Mouse (Mus musculus) kidney, adult 2 months (tissue): ENCODE measurements around the gene Chrm3.

ENCODE experiments used
- CTCF ChIP-seq: fragments of 200-500 bp; conservative IDR thresholded peaks from 2 replicates; pipeline ENCODE4 v1.5.1; 2011; ENCODE audit warnings: low read depth, mild to moderate bottlenecking, control low read depth, low read length, moderate library complexity, mixed read lengths; ENCODE audit not compliant: insufficient read depth, insufficient read length
- POLR2A ChIP-seq: fragments of 200-500 bp; IDR thresholded peaks from one replicate; pipeline ENCODE4 v1.6.1; 2011; ENCODE audit warnings: low read depth, low read length, control low read depth

DNA sequence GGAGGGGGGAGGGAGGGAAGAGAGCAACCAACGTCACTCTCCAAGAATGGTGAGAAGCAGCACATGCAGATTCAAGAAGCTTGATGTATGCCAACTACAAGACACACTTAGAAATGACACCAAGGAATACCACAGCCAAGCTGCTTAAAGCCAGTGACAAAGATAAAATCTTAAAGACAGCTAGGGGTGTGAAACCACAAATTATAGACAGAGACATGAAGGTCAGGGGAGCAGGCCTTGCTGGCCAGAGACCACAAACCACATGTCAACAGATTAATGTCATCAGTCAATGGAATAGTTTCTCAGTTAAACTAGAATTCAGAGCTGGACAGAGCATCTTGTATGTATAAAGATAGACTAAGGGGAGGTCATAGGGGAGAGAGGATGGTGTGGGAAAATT is 341.4 kb downstream of the Chrm3 start:
- TF ChIP-seq CTCF, result no peak
- no peak for TF ChIP-seq POLR2A
